Mouse (Mus musculus): Measurements from ENCODE around the gene Trim21.

- TF ChIP-seq POLR2A (IDR thresholded peaks at IDR 0.05; ENCODE audit: control insufficient read depth, low read depth, low read length) (no peak), CTCF (IDR thresholded peaks at IDR 0.05; ENCODE audit: control insufficient read depth, insufficient read depth, insufficient replicate concordance, low read depth, low read length) (no peak)
These were observed 36.2 kb downstream of the Trim21 start for GRCm38 (mm10) chr7:102529052-102529451.
